17 mouse cellular contexts compared by ENCODE assay signal in genomic region chr17:48454190-48454589, GRCm38 (mm10). TPM values are rescaled to one million over a fixed set of nuclear protein-coding genes. Genes with fewer than 3 reads are reported as not detected.
DNase-seq lines count a peak whose midpoint lies in the region; ATAC-seq and TF ChIP-seq lines count a peak whose summit lies in the region.
"Had no signal": no experiment of that assay in that cellular context is flagged by ENCODE, and none has a peak within 500 bp of the region (broad histone marks: within the 10 kb centered on the region; RNA-seq: fewer than 3 reads in every experiment).

No protein-coding gene starts in this region.

- ATAC-seq in lung, embryonic 14.5 days (ENCODE audit: insufficient read depth): no peak
- ATAC-seq in liver, embryonic 12.5 days: no peak
- ATAC-seq: hindbrain, embryonic 16.5 days had no signal

- 0 out of 2 replicates have a peak overlapping the region, but pooled peaks have one; percentile 3 for H3K4me3 ChIP-seq in lung, embryonic 14.5 days (ENCODE audit: low read depth, low read length)
- peak overlapping the region; percentile 38 for H3K4me3 ChIP-seq in liver, embryonic 12.5 days
- H3K4me3 ChIP-seq: limb, embryonic 13.5 days; megakaryocyte, embryonic 14.5 days had no signal

- H3K4me2 ChIP-seq in lung, embryonic 14.5 days: peak overlapping the region; percentile 38; the same call in 1 of the 2 replicates
- peak overlapping the region; percentile 61 for H3K4me2 ChIP-seq in liver, embryonic 12.5 days

- no peak for DNase-seq in lung, embryonic 14.5 days
- DNase-seq in lung, postnatal 10 days: no peak
- DNase-seq in ZHBTc4 (ENCODE audit: low read depth, low spot score): peak; percentile 46
- DNase-seq in yolk sac, embryonic 10.5 days (ENCODE audit: low spot score): peak; percentile 30
- DNase-seq in left cerebral cortex, adult 18-20 months (ENCODE audit: low spot score in 2 of 2): no peak
- no peak for DNase-seq in neural tube, embryonic 10.5 days (ENCODE audit: extremely low spot score, low spot score)
- DNase-seq: cerebellum, adult 11-12 months; right cerebral cortex, postnatal 14 days; thymus, postnatal 25 days had no signal

- TF ChIP-seq CTCF in lung, embryonic 14.5 days (IDR thresholded peaks at IDR 0.05; ENCODE audit: low read depth): no peak

- no peak overlapping the region; the same call in 1 of the 2 replicates for H3K9ac ChIP-seq in lung, embryonic 14.5 days
- H3K9ac ChIP-seq in liver, embryonic 12.5 days: peak overlapping the region; percentile 56
- H3K9ac ChIP-seq: limb, embryonic 13.5 days had no signal

- no peaks in the 10 kb centered on the region for H3K4me1 ChIP-seq in lung, embryonic 14.5 days (ENCODE audit: insufficient read depth)
- H3K4me1 ChIP-seq in liver, embryonic 12.5 days: peaks cover 82% of the 10 kb centered on the region
- H3K4me1 ChIP-seq: limb, embryonic 13.5 days had no signal

- no peaks in the 10 kb centered on the region for H3K9me3 ChIP-seq in lung, embryonic 14.5 days (ENCODE audit: low read depth, low read length)
- no peaks in the 10 kb centered on the region for H3K9me3 ChIP-seq in liver, embryonic 12.5 days (replicated peaks)
- H3K9me3 ChIP-seq: limb, embryonic 13.5 days; megakaryocyte, embryonic 14.5 days had no signal

- H3K27ac ChIP-seq in lung, embryonic 14.5 days (ENCODE audit: low read depth): 0 out of 2 replicates have a peak overlapping the region, but pooled peaks have one; percentile 12
- H3K27ac ChIP-seq in liver, embryonic 12.5 days: peak overlapping the region; percentile 59
- H3K27ac ChIP-seq: limb, embryonic 13.5 days had no signal

- H3K36me3 ChIP-seq in lung, embryonic 14.5 days (ENCODE audit: insufficient read depth): no peaks in the 10 kb centered on the region
- H3K36me3 ChIP-seq in liver, embryonic 12.5 days: peaks cover 10% of the 10 kb centered on the region
- H3K36me3 ChIP-seq: limb, embryonic 13.5 days had no signal

- H3K27me3 ChIP-seq in lung, embryonic 14.5 days (ENCODE audit: insufficient read depth, low read length): no peaks in the 10 kb centered on the region
- H3K27me3 ChIP-seq in liver, embryonic 12.5 days (replicated peaks): no peaks in the 10 kb centered on the region
- H3K27me3 ChIP-seq: limb, embryonic 13.5 days had no signal

- 42% methylated on average over 7 of the region's 7 CpGs for WGBS in lung, embryonic 14.5 days
- WGBS in liver, embryonic 12.5 days (ENCODE audit: insufficient replicate concordance): 42% methylated on average over 7 of the region's 7 CpGs

RNA-seq across cellular contexts. Expression of gene Unc5cl, which starts 0.5 kb away (rescaled TPM):
- polyA plus RNA-seq in lung, embryonic 14.5 days (2014; fragmentation: Nextera tagmentation; extraction: Ambion mirVana): 1.4 and 1.5 TPM in 2 replicates
- 2.6 and 3.4 TPM in 2 replicates for polyA plus RNA-seq in liver, embryonic 12.5 days (2016; fragmentation: Nextera tagmentation; extraction: Ambion mirVana)
- under 1 TPM; 0.26 to 0.42 TPM for total RNA-seq in left cerebral cortex, adult 18-20 months (2021)
- total RNA-seq: heart, adult 8-10 months had no signal

RNA-seq across cellular contexts. Expression of gene Tspo2, which starts 2.9 kb away (rescaled TPM):
- polyA plus RNA-seq in lung, embryonic 14.5 days (2014; fragmentation: Nextera tagmentation; extraction: Ambion mirVana): 1.5 and 1.9 TPM in 2 replicates
- polyA plus RNA-seq in liver, embryonic 12.5 days (2016; fragmentation: Nextera tagmentation; extraction: Ambion mirVana): 123 and 126 TPM in 2 replicates
- not detected for total RNA-seq in left cerebral cortex, adult 18-20 months (2021)
- total RNA-seq: CH12.LX; heart, adult 8-10 months; layer of hippocampus, postnatal 25 days had no signal

RNA-seq across cellular contexts. Expression of gene Apobec2, which starts 21.5 kb away (rescaled TPM):
- polyA plus RNA-seq in lung, embryonic 14.5 days (2014; fragmentation: Nextera tagmentation; extraction: Ambion mirVana): 1.3 and 5.6 TPM in 2 replicates
- 0.83 and 1.2 TPM in 2 replicates for polyA plus RNA-seq in liver, embryonic 12.5 days (2016; fragmentation: Nextera tagmentation; extraction: Ambion mirVana)
- total RNA-seq in left cerebral cortex, adult 18-20 months (2021): not detected
- total RNA-seq: neutrophil, adult 5-6 weeks had no signal

RNA-seq across cellular contexts. Expression of gene Oard1, which starts 44.4 kb away (rescaled TPM):
- 75.2 and 77.9 TPM in 2 replicates for polyA plus RNA-seq in lung, embryonic 14.5 days (2014; fragmentation: Nextera tagmentation; extraction: Ambion mirVana)
- polyA plus RNA-seq in liver, embryonic 12.5 days (2016; fragmentation: Nextera tagmentation; extraction: Ambion mirVana): 56.5 and 58.1 TPM in 2 replicates
- total RNA-seq in left cerebral cortex, adult 18-20 months (2021): 10 to 100 TPM; 11.9 to 14.6 TPM

RNA-seq across cellular contexts. Expression of gene Nfya, which starts 44.5 kb away (rescaled TPM):
- polyA plus RNA-seq in lung, embryonic 14.5 days (2014; fragmentation: Nextera tagmentation; extraction: Ambion mirVana): 30.3 and 30.5 TPM in 2 replicates
- 10.9 and 11.3 TPM in 2 replicates for polyA plus RNA-seq in liver, embryonic 12.5 days (2016; fragmentation: Nextera tagmentation; extraction: Ambion mirVana)
- total RNA-seq in left cerebral cortex, adult 18-20 months (2021): 10 to 100 TPM; 25.2 to 28.7 TPM

Comparison
In these comparisons a context has a peak if more than half of its experiments do, and no peak if none do; other contexts are left out.
1. DNase-seq: peak in ZHBTc4 (single experiment) and yolk sac, embryonic 10.5 days (single experiment); none in lung, embryonic 14.5 days (single experiment), lung, postnatal 10 days (single experiment), left cerebral cortex, adult 18-20 months (0 of 2) and neural tube, embryonic 10.5 days (single experiment).
2. RNA of gene Tspo2, which starts 2.9 kb away (polyA plus RNA-seq): 123 to 126 TPM in liver, embryonic 12.5 days; 1.5 to 1.9 TPM in lung, embryonic 14.5 days; every median in the first group is over 10 times any median in the second.